Mouse (Mus musculus) neutrophil, adult 65 days (primary cell): ENCODE measurements around the gene Tatdn2. TPM values are rescaled to one million over a fixed set of nuclear protein-coding genes. Genes with fewer than 3 reads are reported as not detected.

Experiments used
- total RNA-seq: library from RNA; stranded (reverse); gene quantifications from 2 replicates; pipeline ENCODE4 v1.2.4, GENCODE M21; 2023

Tatdn2 gene
- 126 and 165 TPM in 2 replicates for total RNA-seq

DNA sequence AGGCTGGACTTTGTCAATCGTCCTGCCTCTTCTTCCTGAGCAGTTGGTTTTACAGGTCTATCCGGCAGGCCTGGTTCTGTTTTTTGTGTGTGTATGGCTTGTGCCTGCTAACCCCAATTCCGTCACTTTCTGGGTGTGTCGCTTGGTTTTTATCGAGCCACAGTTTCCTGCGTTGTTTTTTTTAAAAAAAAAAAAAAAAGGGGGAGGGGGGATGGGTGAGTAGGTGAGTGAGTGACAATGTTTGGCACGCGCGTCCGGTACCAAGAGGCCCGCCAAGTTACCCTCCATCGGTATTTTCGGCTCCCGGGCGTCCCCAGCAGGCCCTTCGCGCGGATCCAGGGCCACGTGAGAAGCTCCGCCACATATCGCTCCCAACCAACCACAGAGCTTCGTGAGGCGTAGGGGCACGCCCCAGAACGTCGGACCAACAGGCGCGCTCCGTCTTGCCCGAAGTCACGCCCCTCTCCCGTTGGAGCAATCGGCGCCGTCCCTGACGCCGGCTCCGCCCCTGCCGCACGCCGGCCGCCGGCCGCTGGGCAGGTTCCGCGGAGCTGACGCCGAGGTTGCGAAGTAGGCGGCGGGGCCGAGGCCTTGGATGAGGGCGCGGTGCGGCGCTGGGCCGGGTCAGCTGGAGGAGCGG, at the start of gene Tatdn2:
Gene Tatdn2 (plus strand): TSS at position 469 of the 640 bp plus-strand sequence.

DNA sequence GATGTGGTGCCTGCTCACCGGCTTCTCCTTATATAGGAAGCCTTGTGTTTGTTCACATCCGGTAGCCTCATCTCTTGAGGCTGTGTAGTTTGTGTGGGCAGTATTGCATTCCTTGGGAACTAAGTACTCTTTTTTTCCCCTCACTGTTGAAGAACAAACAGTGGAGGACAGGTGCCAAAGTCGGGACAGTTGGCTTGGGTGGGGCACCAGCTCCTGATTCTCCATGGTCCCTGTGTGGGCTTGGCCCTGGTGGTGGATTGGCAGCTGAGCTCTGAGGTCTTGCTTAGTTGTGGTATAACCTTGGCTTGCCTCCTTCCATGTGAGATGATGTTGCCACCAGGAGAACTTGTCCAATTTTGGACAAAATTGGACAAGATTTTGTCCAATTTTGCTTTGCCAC, 23.0 kb downstream of the Tatdn2 start, which contains the start of gene Ghrl:
Gene Ghrl (minus strand): TSS at position 3 of the 400 bp plus-strand sequence.

GRCm38 (mm10) chr6:113740236-113741217, 43.7 kb downstream of the Tatdn2 start, which contains the start of gene Sec13:
Gene Sec13 (minus strand): TSS chr6:113740743.

Other genes with a start within 250 kb of the Tatdn2 start
- gene Il17re, start 238.6 kb upstream of the Tatdn2 start, total RNA-seq, result 0.20 TPM in 1 of 2 replicates, not detected in the other
- not detected in 2 replicates for gene Il17rc, start 225.6 kb upstream of the Tatdn2 start, total RNA-seq
- gene Creld1, start 213.8 kb upstream of the Tatdn2 start, total RNA-seq, result 1.9 and 3.9 TPM in 2 replicates
- not detected in 2 replicates for gene Prrt3, start 195.1 kb upstream of the Tatdn2 start, total RNA-seq
- gene Emc3, start 165.4 kb upstream of the Tatdn2 start, total RNA-seq, result 54.7 and 58.4 TPM in 2 replicates
- 14.4 and 15.2 TPM in 2 replicates for gene Fancd2, start 165.4 kb upstream of the Tatdn2 start, total RNA-seq
- gene Fancd2os, start 96.3 kb upstream of the Tatdn2 start, total RNA-seq, result not detected in 2 replicates
- gene Brk1, start 92.3 kb upstream of the Tatdn2 start, total RNA-seq, result 123 TPM in 2 replicates
- 32.6 and 40.9 TPM in 2 replicates for gene Vhl, start 73.1 kb upstream of the Tatdn2 start, total RNA-seq
- 174 and 268 TPM in 2 replicates for gene Irak2, start 58.6 kb upstream of the Tatdn2 start, total RNA-seq
- gene Ghrl, start 22.8 kb downstream of the Tatdn2 start, total RNA-seq, result not detected in 2 replicates
- 74.6 and 75.0 TPM in 2 replicates for gene Sec13, start 43.7 kb downstream of the Tatdn2 start, total RNA-seq